Mouse (Mus musculus) central nervous system, embryonic 18 days (tissue): ENCODE data around the gene Rabac1. TPM values are rescaled to one million over a fixed set of nuclear protein-coding genes. Genes with fewer than 3 reads are reported as not detected.

Experiments used
- polyA plus RNA-seq: library from polyadenylated mRNA; depleted of rRNA; stranded (reverse); fragments of >200 nt; gene quantifications from 2 replicates; pipeline ENCODE4 v1.2.3, GENCODE M21; 2012; rRNA removed

The Rabac1 gene
- polyA plus RNA-seq, result 307 and 326 TPM in 2 replicates

DNA sequence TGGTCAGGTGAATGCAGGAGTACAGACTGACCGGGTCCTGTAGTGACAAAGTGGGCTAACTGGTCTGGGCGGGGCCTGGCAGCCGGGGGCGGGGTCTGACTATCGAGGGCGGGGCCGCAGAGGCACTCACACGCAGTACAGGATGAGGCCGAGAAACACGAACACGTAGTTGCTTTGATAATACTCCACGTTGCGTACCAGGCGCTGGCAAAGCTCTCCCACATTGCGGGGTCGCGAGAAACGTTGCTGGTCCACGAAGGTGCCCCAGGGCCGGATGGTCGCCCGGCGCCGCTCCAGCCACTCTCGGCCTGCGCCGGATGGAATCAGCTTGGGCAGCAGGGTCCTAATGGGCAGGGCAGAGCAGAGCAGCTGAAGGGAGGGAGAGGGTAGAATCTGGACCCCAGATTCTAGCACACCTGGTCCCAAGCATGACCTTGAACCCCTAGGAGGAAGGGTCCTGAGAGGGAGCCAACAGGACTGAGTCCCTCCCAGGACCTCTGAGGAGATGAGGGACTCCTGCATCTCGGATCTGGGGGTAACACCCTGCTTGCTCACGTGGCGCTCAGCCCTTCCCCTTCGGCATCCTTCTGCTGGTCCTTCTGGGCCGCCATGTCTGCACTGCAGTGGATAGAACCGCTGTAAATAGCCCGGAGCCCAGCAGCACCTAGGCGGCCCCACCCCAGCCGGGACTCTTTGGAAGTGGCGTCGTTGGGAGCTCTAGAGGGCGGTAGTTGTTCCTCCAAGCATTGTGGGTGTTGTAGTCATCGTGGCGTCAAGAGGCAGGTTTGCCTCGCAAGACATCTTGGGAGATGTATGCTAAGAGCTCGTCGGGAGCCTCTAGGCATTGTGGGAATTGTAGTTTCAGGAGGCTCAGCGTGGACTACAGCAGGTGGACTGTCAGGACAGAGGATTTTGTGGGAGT is at the start of gene Rabac1:
TSS of gene Rabac1 (minus strand) at position 783 of the 922 bp plus-strand sequence.

DNA sequence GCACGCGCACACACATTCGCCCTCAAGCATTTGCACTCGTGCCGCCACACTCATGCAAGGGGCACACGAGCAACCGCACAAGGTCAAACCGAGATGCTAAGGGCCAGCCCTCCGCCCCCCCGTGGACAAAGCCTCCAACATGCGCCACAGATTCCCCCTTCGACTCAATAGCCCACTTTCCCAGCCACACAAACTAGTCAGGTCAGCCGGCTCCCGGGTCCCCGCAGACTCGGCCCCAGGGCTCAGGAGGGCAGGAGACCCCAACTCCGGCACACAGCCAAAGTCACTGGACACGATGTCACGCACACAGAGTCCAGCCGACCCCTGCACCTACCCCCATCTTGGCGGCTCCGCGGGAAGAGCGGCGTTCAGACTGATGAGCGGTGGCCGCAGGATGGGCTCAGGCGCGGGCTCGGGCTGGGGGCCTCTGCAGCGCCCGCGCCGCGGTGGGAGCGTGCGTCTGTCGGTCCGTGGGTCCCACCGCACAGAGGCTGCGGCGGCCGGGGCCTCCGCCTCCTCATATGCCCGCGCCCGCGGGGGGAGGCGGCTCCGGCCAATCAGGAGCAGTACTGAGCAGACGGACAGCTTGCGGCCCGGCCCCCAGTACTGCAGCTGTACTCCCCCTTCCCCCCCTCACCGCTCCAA is 33.0 kb upstream of the Rabac1 start, which contains the start of gene Atp1a3:
TSS of gene Atp1a3 (minus strand) at position 538 of the 645 bp plus-strand sequence.

GRCm38 (mm10) chr7:24944257-24944950 is 28.1 kb downstream of the Rabac1 start, which contains the start of gene Gm4881:
Gm4881 (minus strand) TSS chr7:24944494.

Other genes starting within 250 kb of the Rabac1 start
- not detected in 2 replicates for gene Gm4763, start 245.8 kb downstream of the Rabac1 start, polyA plus RNA-seq
- gene Cd177, start 212.4 kb downstream of the Rabac1 start, polyA plus RNA-seq, result 0.18 and 0.32 TPM in 2 replicates
- 0.20 and 0.23 TPM in 2 replicates for gene Ceacam10, start 195.5 kb downstream of the Rabac1 start, polyA plus RNA-seq
- 47.0 and 56.8 TPM in 2 replicates for gene Gm9844, start 110.5 kb downstream of the Rabac1 start, polyA plus RNA-seq
- gene Lypd4, start 102.8 kb downstream of the Rabac1 start, polyA plus RNA-seq, result 0.13 and 0.15 TPM in 2 replicates
- gene Dmrtc2, start 102.7 kb downstream of the Rabac1 start, polyA plus RNA-seq, result 0.19 and 0.25 TPM in 2 replicates
- gene Rps19, start 88.4 kb downstream of the Rabac1 start, polyA plus RNA-seq, result 728 and 729 TPM in 2 replicates
- gene Cd79a, start 75.4 kb downstream of the Rabac1 start, polyA plus RNA-seq, result 0.49 and 0.56 TPM in 2 replicates
- 197 and 214 TPM in 2 replicates for gene Arhgef1, start 69.8 kb downstream of the Rabac1 start, polyA plus RNA-seq
- gene Gm4881, start 28.3 kb downstream of the Rabac1 start, polyA plus RNA-seq, result 2.5 and 2.7 TPM in 2 replicates
- 279 and 320 TPM in 2 replicates for gene Atp1a3, start 33.2 kb upstream of the Rabac1 start, polyA plus RNA-seq
- gene Grik5, start 99.6 kb upstream of the Rabac1 start, polyA plus RNA-seq, result 126 and 160 TPM in 2 replicates
- 24.6 and 28.2 TPM in 2 replicates for gene Zfp574, start 99.8 kb upstream of the Rabac1 start, polyA plus RNA-seq
- 20.9 and 25.9 TPM in 2 replicates for gene Pou2f2, start 207.0 kb upstream of the Rabac1 start, polyA plus RNA-seq
- 15.9 and 16.5 TPM in 2 replicates for gene Dedd2, start 247.9 kb upstream of the Rabac1 start, polyA plus RNA-seq
- 5.3 and 5.7 TPM in 2 replicates for gene Zfp526, start 248.7 kb upstream of the Rabac1 start, polyA plus RNA-seq